Mouse (Mus musculus): Measurements from ENCODE around the gene Eml4. TPM values are rescaled to one million over a fixed set of nuclear protein-coding genes. Genes with fewer than 3 reads are reported as not detected.

Gene Eml4
- polyA plus RNA-seq, 1 experiment, result 114 TPM

DNA sequence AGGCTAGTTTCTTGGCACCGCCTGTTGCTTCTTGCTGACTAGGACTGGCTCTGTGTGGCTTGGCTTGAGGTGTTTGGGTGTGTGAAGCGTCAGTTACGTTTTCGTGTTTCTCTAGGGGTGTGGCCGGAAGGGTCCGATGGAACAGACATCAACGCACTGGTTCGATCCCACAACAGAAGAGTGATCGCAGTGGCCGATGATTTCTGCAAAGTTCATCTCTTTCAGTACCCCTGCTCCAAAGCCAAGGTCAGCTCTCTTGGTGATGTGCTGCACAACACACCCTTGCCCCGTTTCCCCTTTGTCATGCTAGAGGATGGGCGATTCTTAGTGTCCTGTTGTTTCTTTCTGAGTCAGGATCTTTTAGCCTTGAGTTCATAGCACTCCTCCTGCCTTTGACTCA is 126.4 kb downstream of the Eml4 start:
- H3K36me3 ChIP-seq (ENCODE audit: control insufficient read depth, insufficient read depth, low read length, poor library complexity, severe bottlenecking), result peaks cover 34% of the 10 kb centered on the region
- TF ChIP-seq POLR2A (IDR thresholded peaks at IDR 0.05; ENCODE audit: insufficient read depth, low read length) (no peak), CTCF (IDR thresholded peaks at IDR 0.05; ENCODE audit: low read depth, low read length) (no peak), EP300 (IDR thresholded peaks at IDR 0.05; ENCODE audit: insufficient read depth, low read depth, low read length) (0 out of 2 replicates have a peak, but pooled peaks have one; percentile 38)

DNA sequence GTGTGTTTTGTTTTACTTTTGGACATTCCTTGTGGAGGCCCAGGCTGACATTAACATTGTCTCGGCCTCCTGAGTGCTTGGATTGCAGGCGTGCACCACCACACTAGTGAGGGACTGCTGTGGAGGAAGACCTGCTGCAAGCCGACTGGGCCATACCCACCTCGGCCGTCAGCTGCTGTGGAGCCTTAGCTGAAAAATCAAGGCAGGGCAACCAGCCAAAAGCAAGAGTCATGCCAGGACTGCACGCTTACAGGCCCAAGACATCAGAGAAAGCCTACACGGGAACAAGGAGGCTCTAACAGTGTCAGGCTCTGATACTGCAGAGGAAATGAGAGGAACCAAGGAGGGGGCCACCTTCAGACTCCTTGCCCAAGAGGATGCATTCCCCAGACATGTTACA is 130.8 kb downstream of the Eml4 start:
- peaks cover 3% of the 10 kb centered on the region for H3K4me1 ChIP-seq (ENCODE audit: control insufficient read depth, insufficient read depth, low read length)
- no peak overlapping the region for H3K4me3 ChIP-seq (ENCODE audit: low read depth, low read length)
- H3K9ac ChIP-seq (ENCODE audit: low read depth, poor library complexity, severe bottlenecking), result no peak overlapping the region
- no peaks in the 10 kb centered on the region for H3K9me3 ChIP-seq (replicated peaks; ENCODE audit: control insufficient read depth, insufficient read depth, low read length, poor library complexity, severe bottlenecking)
- H3K27ac ChIP-seq (ENCODE audit: insufficient read depth, low read length), result no peak overlapping the region
- H3K27me3 ChIP-seq (ENCODE audit: control insufficient read depth, insufficient read depth, low read length, poor library complexity, severe bottlenecking), result no peaks in the 10 kb centered on the region
- peaks cover 12% of the 10 kb centered on the region for H3K36me3 ChIP-seq (ENCODE audit: control insufficient read depth, insufficient read depth, low read length, poor library complexity, severe bottlenecking)
- TF ChIP-seq POLR2A (IDR thresholded peaks at IDR 0.05; ENCODE audit: insufficient read depth, low read length), result no peak
- TF ChIP-seq CTCF (IDR thresholded peaks at IDR 0.05; ENCODE audit: low read depth, low read length), result no peak
- TF ChIP-seq EP300 (IDR thresholded peaks at IDR 0.05; ENCODE audit: insufficient read depth, low read depth, low read length), result no peak

More for the DNA sequence above, 126.4 kb downstream of the Eml4 start:
- Histone ChIP-seq H3K9me3 (replicated peaks; ENCODE audit: control insufficient read depth, insufficient read depth, low read length, poor library complexity, severe bottlenecking) (no peaks in the 10 kb centered on the region), H3K27me3 (ENCODE audit: control insufficient read depth, insufficient read depth, low read length, poor library complexity, severe bottlenecking) (no peaks in the 10 kb centered on the region), H3K4me3 (ENCODE audit: low read depth, low read length) (no peak overlapping the region), H3K9ac (ENCODE audit: low read depth, poor library complexity, severe bottlenecking) (no peak overlapping the region), H3K4me1 (ENCODE audit: control insufficient read depth, insufficient read depth, low read length) (peaks cover 3% of the 10 kb centered on the region), H3K27ac (ENCODE audit: insufficient read depth, low read length) (peak overlapping the region; percentile 48; the same call in 1 of the 2 replicates)

DNA sequence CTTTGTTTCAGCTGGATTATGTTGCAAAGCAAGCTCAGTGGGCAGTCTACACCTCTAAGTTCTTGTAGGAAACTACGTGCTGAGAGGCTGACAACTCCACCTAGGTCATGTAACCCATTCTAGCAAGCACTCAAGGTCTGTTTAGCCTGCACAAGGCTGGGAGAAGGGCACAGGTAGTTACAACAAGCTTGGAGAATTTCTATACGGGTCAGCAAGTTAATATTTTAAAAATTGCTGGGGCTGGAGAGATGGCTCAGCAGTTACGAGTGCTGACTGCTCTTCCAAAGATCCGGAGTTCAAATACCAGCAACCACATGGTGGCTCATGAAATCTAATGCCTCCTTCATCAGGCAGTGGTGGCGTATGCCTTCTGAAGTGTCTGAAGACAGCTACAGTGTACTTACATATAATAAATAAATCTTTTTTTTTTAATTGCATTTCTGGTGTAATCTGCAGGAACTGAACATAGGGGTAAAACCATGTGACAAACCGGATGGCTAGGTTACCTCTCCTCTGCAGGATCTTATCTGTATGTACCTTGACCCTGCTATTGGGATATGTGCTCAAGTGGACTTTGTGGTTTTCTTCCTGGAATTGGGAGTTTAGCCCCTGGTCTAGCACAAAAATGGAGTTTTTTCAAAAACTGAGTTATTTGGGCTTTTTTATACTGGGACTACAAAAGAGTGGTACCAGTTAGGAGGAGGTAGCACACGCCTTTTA is 132.2 kb downstream of the Eml4 start:
- Histone ChIP-seq H3K9ac (ENCODE audit: low read depth, poor library complexity, severe bottlenecking) (no peak overlapping the region), H3K4me1 (ENCODE audit: control insufficient read depth, insufficient read depth, low read length) (no peaks in the 10 kb centered on the region), H3K27ac (ENCODE audit: insufficient read depth, low read length) (no peak overlapping the region), H3K27me3 (ENCODE audit: control insufficient read depth, insufficient read depth, low read length, poor library complexity, severe bottlenecking) (no peaks in the 10 kb centered on the region), H3K4me3 (ENCODE audit: low read depth, low read length) (no peak overlapping the region), H3K36me3 (ENCODE audit: control insufficient read depth, insufficient read depth, low read length, poor library complexity, severe bottlenecking) (peaks cover 12% of the 10 kb centered on the region), H3K9me3 (replicated peaks; ENCODE audit: control insufficient read depth, insufficient read depth, low read length, poor library complexity, severe bottlenecking) (no peaks in the 10 kb centered on the region)
- no peak for TF ChIP-seq POLR2A (IDR thresholded peaks at IDR 0.05; ENCODE audit: insufficient read depth, low read length)
- no peak for TF ChIP-seq EP300 (IDR thresholded peaks at IDR 0.05; ENCODE audit: insufficient read depth, low read depth, low read length)
- no peak for TF ChIP-seq CTCF (IDR thresholded peaks at IDR 0.05; ENCODE audit: low read depth, low read length)

DNA sequence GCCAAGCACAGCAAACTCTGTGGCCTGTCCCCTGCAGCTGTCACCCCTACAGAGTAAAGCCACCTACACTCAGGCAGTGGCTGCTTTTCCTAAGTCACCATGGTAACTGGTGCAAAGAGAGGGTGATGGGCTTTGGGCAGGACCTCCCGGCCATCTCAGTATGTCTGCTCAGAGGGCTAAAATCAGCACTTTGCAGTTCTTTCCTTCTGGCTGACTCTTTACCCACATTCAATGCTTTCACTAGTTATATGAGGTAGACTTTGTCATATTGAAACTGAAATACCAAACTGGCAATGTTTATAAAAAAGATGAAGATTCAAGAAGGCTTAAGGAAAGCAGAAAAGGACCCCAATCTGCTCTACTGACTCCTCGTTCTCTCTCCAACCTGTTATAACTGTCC is 133.1 kb downstream of the Eml4 start:
- TF ChIP-seq EP300 (IDR thresholded peaks at IDR 0.05; ENCODE audit: insufficient read depth, low read depth, low read length), result no peak
- Histone ChIP-seq H3K27ac (ENCODE audit: insufficient read depth, low read length) (no peak overlapping the region), H3K27me3 (ENCODE audit: control insufficient read depth, insufficient read depth, low read length, poor library complexity, severe bottlenecking) (no peaks in the 10 kb centered on the region), H3K36me3 (ENCODE audit: control insufficient read depth, insufficient read depth, low read length, poor library complexity, severe bottlenecking) (peaks cover 8% of the 10 kb centered on the region), H3K9me3 (replicated peaks; ENCODE audit: control insufficient read depth, insufficient read depth, low read length, poor library complexity, severe bottlenecking) (no peaks in the 10 kb centered on the region), H3K4me1 (ENCODE audit: control insufficient read depth, insufficient read depth, low read length) (no peaks in the 10 kb centered on the region), H3K4me3 (ENCODE audit: low read depth, low read length) (no peak overlapping the region), H3K9ac (ENCODE audit: low read depth, poor library complexity, severe bottlenecking) (no peak overlapping the region)

DNA sequence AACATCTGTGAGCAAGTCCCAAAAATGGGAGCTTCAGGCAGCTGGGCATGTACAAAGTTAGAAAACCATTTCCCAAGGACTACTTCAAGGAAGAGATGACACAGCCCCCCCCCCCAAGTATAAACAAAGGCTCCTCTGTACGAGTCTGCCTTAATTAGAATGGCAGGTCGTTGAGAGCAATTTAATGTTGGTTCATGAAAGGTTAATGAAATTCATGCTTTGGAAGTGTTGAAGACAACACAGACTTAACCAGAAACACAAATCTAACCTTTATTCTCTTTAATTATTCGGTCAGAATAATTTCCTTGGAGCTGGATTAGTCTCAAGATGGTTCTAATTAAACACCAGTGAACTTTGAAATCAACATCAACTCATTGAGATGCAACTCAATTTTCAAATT is 137.0 kb downstream of the Eml4 start:
- TF ChIP-seq CTCF (IDR thresholded peaks at IDR 0.05; ENCODE audit: low read depth, low read length), result no peak
- TF ChIP-seq EP300 (IDR thresholded peaks at IDR 0.05; ENCODE audit: insufficient read depth, low read depth, low read length), result no peak
- no peak for TF ChIP-seq POLR2A (IDR thresholded peaks at IDR 0.05; ENCODE audit: insufficient read depth, low read length)
- no peak overlapping the region for H3K27ac ChIP-seq (ENCODE audit: insufficient read depth, low read length)
- no peaks in the 10 kb centered on the region for H3K36me3 ChIP-seq (ENCODE audit: control insufficient read depth, insufficient read depth, low read length, poor library complexity, severe bottlenecking)
- no peaks in the 10 kb centered on the region for H3K27me3 ChIP-seq (ENCODE audit: control insufficient read depth, insufficient read depth, low read length, poor library complexity, severe bottlenecking)
- H3K4me3 ChIP-seq (ENCODE audit: low read depth, low read length), result no peak overlapping the region
- no peaks in the 10 kb centered on the region for H3K9me3 ChIP-seq (replicated peaks; ENCODE audit: control insufficient read depth, insufficient read depth, low read length, poor library complexity, severe bottlenecking)
- no peaks in the 10 kb centered on the region for H3K4me1 ChIP-seq (ENCODE audit: control insufficient read depth, insufficient read depth, low read length)
- no peak overlapping the region for H3K9ac ChIP-seq (ENCODE audit: low read depth, poor library complexity, severe bottlenecking)

DNA sequence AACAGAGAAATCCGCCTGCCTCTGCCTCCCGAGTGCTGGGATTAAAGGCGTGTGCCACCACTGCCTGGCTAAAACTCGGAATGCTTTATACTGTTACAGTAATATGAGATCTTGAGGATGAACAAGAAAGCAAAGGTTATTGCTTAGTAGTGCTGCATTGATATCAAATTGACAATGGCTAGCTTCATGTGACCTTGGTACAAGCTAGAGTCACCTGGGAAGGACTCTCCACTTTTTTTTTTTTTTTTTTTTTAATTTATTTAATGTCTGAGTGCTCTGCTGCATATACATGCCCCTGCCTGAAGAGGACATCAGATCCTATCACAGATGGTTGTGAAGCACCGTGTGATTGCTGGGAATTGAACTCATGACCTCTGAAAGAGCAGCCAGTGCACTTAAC is 148.2 kb downstream of the Eml4 start:
- TF ChIP-seq POLR2A (IDR thresholded peaks at IDR 0.05; ENCODE audit: insufficient read depth, low read length) (no peak), CTCF (IDR thresholded peaks at IDR 0.05; ENCODE audit: low read depth, low read length) (no peak), EP300 (IDR thresholded peaks at IDR 0.05; ENCODE audit: insufficient read depth, low read depth, low read length) (no peak)
- Histone ChIP-seq H3K9me3 (replicated peaks; ENCODE audit: control insufficient read depth, insufficient read depth, low read length, poor library complexity, severe bottlenecking) (no peaks in the 10 kb centered on the region), H3K36me3 (ENCODE audit: control insufficient read depth, insufficient read depth, low read length, poor library complexity, severe bottlenecking) (peaks cover 20% of the 10 kb centered on the region), H3K27me3 (ENCODE audit: control insufficient read depth, insufficient read depth, low read length, poor library complexity, severe bottlenecking) (no peaks in the 10 kb centered on the region), H3K4me3 (ENCODE audit: low read depth, low read length) (no peak overlapping the region), H3K9ac (ENCODE audit: low read depth, poor library complexity, severe bottlenecking) (no peak overlapping the region), H3K4me1 (ENCODE audit: control insufficient read depth, insufficient read depth, low read length) (peaks cover 2% of the 10 kb centered on the region), H3K27ac (ENCODE audit: insufficient read depth, low read length) (no peak overlapping the region)
